Mouse (Mus musculus): Measurements from ENCODE around the gene Ccdc102a.

- TF ChIP-seq CTCF (IDR thresholded peaks at IDR 0.05; ENCODE audit: control insufficient read depth, insufficient read depth, low read length) (peak; percentile 85), POLR2A (IDR thresholded peaks at IDR 0.05; ENCODE audit: borderline replicate concordance, control insufficient read depth, low read depth, low read length) (peak; percentile 77; the same call in 1 of the 2 replicates)
Observed at GRCm38 (mm10) chr8:94857346-94858173, 60.3 kb downstream of the Ccdc102a start, which contains the start of gene Polr2c.
